Mouse (Mus musculus) heart, embryonic 15.5 days (tissue): ENCODE data around the gene Serpinb1c. TPM values are rescaled to one million over a fixed set of nuclear protein-coding genes. Genes with fewer than 3 reads are reported as not detected.
"Not testable (repeated sequence)": the region's sequence is repeated elsewhere in the genome, so short reads cannot be mapped to it uniquely, and the experiment has no call there.

Experiments used
- ATAC-seq: fragments of 200-750 bp; cut with Nextera tagmentation; replicated peaks from 2 replicates; pipeline ENCODE4 v1.8.0; 2017; ENCODE audit warnings: low read depth, moderate TSS enrichment; ENCODE audit not compliant: insufficient number of reproducible peaks, insufficient read depth, low FRiP score
- H3K27ac ChIP-seq: fragments of 300-500 bp; sonication (generic); 2 replicates; pipeline ENCODE4 v1.5.1; 2015; ENCODE audit warnings: mild to moderate bottlenecking, inconsistent platforms
- H3K27me3 ChIP-seq: fragments of 300-500 bp; sonication (generic); 2 replicates; pipeline ENCODE4 v1.6.1; 2015; ENCODE audit warnings: inconsistent platforms
- H3K36me3 ChIP-seq: fragments of 300-500 bp; sonication (generic); 2 replicates; pipeline ENCODE4 v1.6.1; 2015; ENCODE audit warnings: mild to moderate bottlenecking, inconsistent platforms
- H3K4me1 ChIP-seq: fragments of 300-500 bp; sonication (generic); replicated peaks from 2 replicates; pipeline ENCODE4 v1.6.1; 2015; ENCODE audit warnings: inconsistent platforms
- H3K4me2 ChIP-seq: fragments of 300-500 bp; sonication (generic); 2 replicates; pipeline ENCODE4 v1.6.1; 2015; ENCODE audit warnings: inconsistent platforms, mild to moderate bottlenecking, moderate library complexity
- H3K4me3 ChIP-seq: fragments of 300-500 bp; sonication (generic); 2 replicates; pipeline ENCODE4 v1.5.1; 2015; ENCODE audit warnings: mild to moderate bottlenecking, inconsistent platforms
- H3K9ac ChIP-seq: fragments of 300-500 bp; sonication (generic); 2 replicates; pipeline ENCODE4 v1.6.1; 2015; ENCODE audit warnings: mild to moderate bottlenecking, inconsistent platforms
- H3K9me3 ChIP-seq: fragments of 300-500 bp; sonication (generic); replicated peaks from 2 replicates; pipeline ENCODE4 v1.6.1; 2016; ENCODE audit warnings: inconsistent platforms
- WGBS: fragments of 180-500 bp; shearing (Covaris S2); methylation state at CpG from one replicate; pipeline ENCODE4 v1.1.7; 2015; ENCODE audit warnings: mixed read lengths; 5-methylcytosine and 5-hydroxymethylcytosine counted together
- polyA plus RNA-seq: library from polyadenylated mRNA; unstranded; fragments of >200 nt; fragmentation: Nextera tagmentation; extraction: Ambion mirVana; gene quantifications from 2 replicates; pipeline ENCODE4 v1.2.1, GENCODE M21; 2015

Gene Serpinb1c
- polyA plus RNA-seq, 1 experiment from 2014 or later: 0.15 TPM

- WGBS: 30% methylated on average over 8 of the region's 8 CpGs
- H3K9ac ChIP-seq: peak overlapping the region; percentile 31; the same call in 1 of the 2 replicates
- no peak overlapping the region; the same call in 1 of the 2 replicates for H3K27ac ChIP-seq
Observed at GRCm38 (mm10) chr13:32903211-32903873, 5.3 kb upstream of the Serpinb1c start.

GRCm38 (mm10) chr13:32902481-32903015 lies 4.5 kb upstream of the Serpinb1c start:
- Histone ChIP-seq H3K27me3 (no peaks in the 10 kb centered on the region), H3K9ac (no peak overlapping the region), H3K4me3 (no peak overlapping the region), H3K4me1 (peaks cover 9% of the 10 kb centered on the region), H3K27ac (no peak overlapping the region), H3K4me2 (no peak overlapping the region), H3K36me3 (no peaks in the 10 kb centered on the region), H3K9me3 (no peaks in the 10 kb centered on the region)
- WGBS: 10% methylated on average over 4 of the region's 4 CpGs
- ATAC-seq: no peak

More at GRCm38 (mm10) chr13:32903211-32903873, 5.3 kb upstream of the Serpinb1c start:
- no peaks in the 10 kb centered on the region for H3K36me3 ChIP-seq
- peak; percentile 88 for ATAC-seq
- no peaks in the 10 kb centered on the region for H3K9me3 ChIP-seq
- no peaks in the 10 kb centered on the region for H3K27me3 ChIP-seq
- H3K4me1 ChIP-seq: peaks cover 9% of the 10 kb centered on the region
- 0 out of 2 replicates have a peak overlapping the region, but pooled peaks have one; percentile 36 for H3K4me2 ChIP-seq
- H3K4me3 ChIP-seq: no peak overlapping the region

GRCm38 (mm10) chr13:32900639-32901038 lies 2.6 kb upstream of the Serpinb1c start:
- H3K27me3 ChIP-seq: no peaks in the 10 kb centered on the region
- no peaks in the 10 kb centered on the region for H3K36me3 ChIP-seq
- WGBS: 14% methylated on average over 2 of the region's 2 CpGs

GRCm38 (mm10) chr13:32899114-32899513 lies 1.1 kb upstream of the Serpinb1c start:
- not testable (repeated sequence) for H3K4me1 ChIP-seq, H3K4me2 ChIP-seq, H3K36me3 ChIP-seq, H3K4me3 ChIP-seq, H3K9ac ChIP-seq, H3K9me3 ChIP-seq, H3K27ac ChIP-seq, ATAC-seq, H3K27me3 ChIP-seq
- 86% methylated on average over 2 of the region's 2 CpGs for whole genome bisulfite sequencing

More at GRCm38 (mm10) chr13:32900639-32901038, 2.6 kb upstream of the Serpinb1c start:
- Histone ChIP-seq H3K4me1 (peaks cover 9% of the 10 kb centered on the region), H3K9ac (no peak overlapping the region), H3K27ac (no peak overlapping the region), H3K4me3 (no peak overlapping the region), H3K9me3 (no peaks in the 10 kb centered on the region), H3K4me2 (no peak overlapping the region)
- no peak for ATAC-seq

- Histone ChIP-seq H3K4me2 (no peak overlapping the region), H3K9me3 (no peaks in the 10 kb centered on the region), H3K36me3 (no peaks in the 10 kb centered on the region), H3K4me3 (no peak overlapping the region), H3K9ac (no peak overlapping the region), H3K27me3 (no peaks in the 10 kb centered on the region), H3K4me1 (no peaks in the 10 kb centered on the region), H3K27ac (no peak overlapping the region)
- no peak for ATAC-seq
- WGBS: 74% methylated on average over 4 of the region's 4 CpGs
Observed at GRCm38 (mm10) chr13:32896931-32897330, 1.1 kb downstream of the Serpinb1c start.

- ATAC-seq: no peak
- Histone ChIP-seq H3K4me1 (no peaks in the 10 kb centered on the region), H3K9me3 (no peaks in the 10 kb centered on the region), H3K27ac (no peak overlapping the region), H3K4me2 (no peak overlapping the region), H3K4me3 (no peak overlapping the region), H3K27me3 (no peaks in the 10 kb centered on the region), H3K9ac (no peak overlapping the region), H3K36me3 (no peaks in the 10 kb centered on the region)
Observed at GRCm38 (mm10) chr13:32884755-32885154, 13.3 kb downstream of the Serpinb1c start.

- Histone ChIP-seq H3K4me3 (no peak overlapping the region), H3K36me3 (no peaks in the 10 kb centered on the region), H3K9ac (no peak overlapping the region), H3K27me3 (no peaks in the 10 kb centered on the region), H3K4me1 (no peaks in the 10 kb centered on the region), H3K9me3 (no peaks in the 10 kb centered on the region), H3K4me2 (no peak overlapping the region), H3K27ac (no peak overlapping the region)
- WGBS: 54% methylated on average over 1 of the region's 1 CpGs
- no peak for ATAC-seq
Observed at GRCm38 (mm10) chr13:32873862-32874261, 24.1 kb downstream of the Serpinb1c start.

- Histone ChIP-seq H3K4me1 (no peaks in the 10 kb centered on the region), H3K4me2 (no peak overlapping the region), H3K9me3 (no peaks in the 10 kb centered on the region), H3K9ac (no peak overlapping the region), H3K4me3 (no peak overlapping the region), H3K36me3 (no peaks in the 10 kb centered on the region), H3K27ac (no peak overlapping the region), H3K27me3 (no peaks in the 10 kb centered on the region)
- no peak for ATAC-seq
- WGBS: 52% methylated on average over 5 of the region's 5 CpGs
Observed at GRCm38 (mm10) chr13:32868843-32869242, 29.2 kb downstream of the Serpinb1c start.

GRCm38 (mm10) chr13:32868233-32868632 lies 29.8 kb downstream of the Serpinb1c start:
- H3K4me2 ChIP-seq, ATAC-seq, H3K4me3 ChIP-seq, H3K4me1 ChIP-seq, H3K9ac ChIP-seq, H3K36me3 ChIP-seq, H3K27ac ChIP-seq, H3K9me3 ChIP-seq, H3K27me3 ChIP-seq: not testable (repeated sequence)
- WGBS: 70% methylated on average over 4 of the region's 4 CpGs

- Histone ChIP-seq H3K27ac (no peak overlapping the region), H3K9ac (no peak overlapping the region), H3K27me3 (no peaks in the 10 kb centered on the region), H3K4me2 (no peak overlapping the region), H3K4me1 (0 out of 2 replicates have a peak, but pooled peaks cover 2% of the 10 kb centered on the region), H3K4me3 (no peak overlapping the region), H3K36me3 (no peaks in the 10 kb centered on the region), H3K9me3 (no peaks in the 10 kb centered on the region)
- WGBS: 60% methylated on average over 2 of the region's 2 CpGs
- ATAC-seq: no peak
Observed at GRCm38 (mm10) chr13:32867030-32867429, 31.0 kb downstream of the Serpinb1c start.

- WGBS: 3% methylated on average over 9 of the region's 9 CpGs
- no peak overlapping the region for H3K4me2 ChIP-seq
- H3K9ac ChIP-seq: no peak overlapping the region
- no peaks in the 10 kb centered on the region for H3K36me3 ChIP-seq
- no peaks in the 10 kb centered on the region for H3K9me3 ChIP-seq
- no peak overlapping the region for H3K4me3 ChIP-seq
- H3K4me1 ChIP-seq: 0 out of 2 replicates have a peak, but pooled peaks cover 2% of the 10 kb centered on the region
- no peak overlapping the region for H3K27ac ChIP-seq
- no peaks in the 10 kb centered on the region for H3K27me3 ChIP-seq
- peak; percentile 43; the same call in 1 of the 2 replicates for ATAC-seq
Observed at GRCm38 (mm10) chr13:32866484-32866883, 31.5 kb downstream of the Serpinb1c start.

GRCm38 (mm10) chr13:32865591-32865990 lies 32.4 kb downstream of the Serpinb1c start:
- no peaks in the 10 kb centered on the region for H3K36me3 ChIP-seq
- H3K4me3 ChIP-seq: no peak overlapping the region
- no peak overlapping the region for H3K4me2 ChIP-seq
- no peak for ATAC-seq
- WGBS: 48% methylated on average over 2 of the region's 2 CpGs
- H3K9ac ChIP-seq: no peak overlapping the region
- 0 out of 2 replicates have a peak, but pooled peaks cover 2% of the 10 kb centered on the region for H3K4me1 ChIP-seq
- no peaks in the 10 kb centered on the region for H3K9me3 ChIP-seq
- no peak overlapping the region for H3K27ac ChIP-seq
- H3K27me3 ChIP-seq: no peaks in the 10 kb centered on the region
